Comparison of ENCODE assay signal across 8 mouse cellular contexts in genomic region chr7:29318115-29318911, GRCm38 (mm10). TPM values are rescaled to one million over a fixed set of nuclear protein-coding genes. Genes with fewer than 3 reads are reported as not detected.
DNase-seq lines count a peak whose midpoint lies in the region; ATAC-seq and TF ChIP-seq lines count a peak whose summit lies in the region.

No protein-coding gene starts in this region.

- peak overlapping the region; percentile 63 for H3K4me3 ChIP-seq in E14TG2a.4 (replicated peaks; ENCODE audit: low read length)
- no peak overlapping the region for H3K4me3 ChIP-seq in forebrain, embryonic 14.5 days (ENCODE audit: low read depth, low read length)
- peak overlapping the region; percentile 11; the same call in 1 of the 2 replicates for H3K4me3 ChIP-seq in intestine, postnatal 0 days (ENCODE audit: low read depth, low read length)
- peak overlapping the region; percentile 4; the same call in 1 of the 2 replicates for H3K4me3 ChIP-seq in stomach, embryonic 14.5 days (ENCODE audit: low read depth, low read length)

- DNase-seq in cerebellum, adult 11-12 months: peak; percentile 51
- no peak for DNase-seq in cerebellum, adult 11 months
- peak; percentile 72 for DNase-seq in forebrain, embryonic 14.5 days (ENCODE audit: low spot score)
- no peak for DNase-seq in adrenal gland, adult (ENCODE audit: inconsistent age in 2 of 2, low spot score in 1 of 2)

- H3K4me2 ChIP-seq in forebrain, embryonic 14.5 days (ENCODE audit: low read length): peak overlapping the region; percentile 40
- peak overlapping the region; percentile 49 for H3K4me2 ChIP-seq in intestine, postnatal 0 days (replicated peaks; ENCODE audit: low read depth)
- peak overlapping the region; percentile 42 for H3K4me2 ChIP-seq in stomach, embryonic 14.5 days (replicated peaks; ENCODE audit: low read depth, low read length)

- peaks cover 91% of the 10 kb centered on the region for H3K4me1 ChIP-seq in E14TG2a.4 (replicated peaks; ENCODE audit: low read depth, low read length)
- H3K4me1 ChIP-seq in forebrain, embryonic 14.5 days (ENCODE audit: control insufficient read depth, insufficient read depth, low read length): peaks cover 62% of the 10 kb centered on the region
- peaks cover 6% of the 10 kb centered on the region; the same call in 1 of the 2 replicates for H3K4me1 ChIP-seq in intestine, postnatal 0 days (replicated peaks; ENCODE audit: control insufficient read depth, insufficient read depth, low read length)
- peaks cover 50% of the 10 kb centered on the region for H3K4me1 ChIP-seq in stomach, embryonic 14.5 days (ENCODE audit: control insufficient read depth, insufficient read depth, low read length)

- TF ChIP-seq CTCF in E14TG2a.4 (conservative IDR thresholded peaks at IDR 0.05; ENCODE audit: low read length): no peak
- no peak for TF ChIP-seq CTCF in intestine, postnatal 0 days (IDR thresholded peaks at IDR 0.05; ENCODE audit: low read depth)

- ATAC-seq in forebrain, embryonic 14.5 days: peak; percentile 27
- ATAC-seq in intestine, postnatal 0 days: 0 out of 2 replicates have a peak, but pooled peaks have one; percentile 17
- peak; percentile 51 for ATAC-seq in megakaryocyte progenitor cell, adult 5-6 weeks (replicated peaks; ENCODE audit: poor library complexity)
- peak; percentile 16; the same call in 1 of the 2 replicates for ATAC-seq in stomach, embryonic 14.5 days (ENCODE audit: insufficient number of reproducible peaks, insufficient read depth, low FRiP score, low read depth)

- H3K27me3 ChIP-seq in E14TG2a.4 (ENCODE audit: insufficient read depth, low read length): no peaks in the 10 kb centered on the region
- H3K27me3 ChIP-seq in forebrain, embryonic 14.5 days (replicated peaks; ENCODE audit: control insufficient read depth, insufficient read depth, low read length): no peaks in the 10 kb centered on the region
- H3K27me3 ChIP-seq in intestine, postnatal 0 days (replicated peaks; ENCODE audit: control insufficient read depth, insufficient read depth, low read length): no peaks in the 10 kb centered on the region
- no peaks in the 10 kb centered on the region for H3K27me3 ChIP-seq in stomach, embryonic 14.5 days (ENCODE audit: control insufficient read depth, insufficient read depth, low read length)

- peaks cover 23% of the 10 kb centered on the region; the same call in 1 of the 2 replicates for H3K36me3 ChIP-seq in E14TG2a.4 (ENCODE audit: insufficient read depth, low read length)
- H3K36me3 ChIP-seq in forebrain, embryonic 14.5 days (ENCODE audit: control insufficient read depth, insufficient read depth, low read length): peaks cover 34% of the 10 kb centered on the region
- H3K36me3 ChIP-seq in intestine, postnatal 0 days (ENCODE audit: control insufficient read depth, insufficient read depth): peaks cover 26% of the 10 kb centered on the region
- peaks cover 4% of the 10 kb centered on the region; the same call in 1 of the 2 replicates for H3K36me3 ChIP-seq in stomach, embryonic 14.5 days (ENCODE audit: control insufficient read depth, insufficient read depth, low read length)

- 5% methylated on average over 18 of the region's 18 CpGs for WGBS in forebrain, embryonic 14.5 days
- WGBS in intestine, postnatal 0 days: 6% methylated on average over 18 of the region's 18 CpGs
- WGBS in stomach, embryonic 14.5 days: 4% methylated on average over 18 of the region's 18 CpGs

- H3K27ac ChIP-seq in forebrain, embryonic 14.5 days (ENCODE audit: low read depth, low read length): peak overlapping the region; percentile 96
- peak overlapping the region; percentile 35; the same call in 1 of the 2 replicates for H3K27ac ChIP-seq in intestine, postnatal 0 days (ENCODE audit: low read depth, low read length)
- H3K27ac ChIP-seq in stomach, embryonic 14.5 days (ENCODE audit: low read length): peak overlapping the region; percentile 88

- H3K9ac ChIP-seq in forebrain, embryonic 14.5 days (ENCODE audit: low read length): peak overlapping the region; percentile 49; the same call in 1 of the 2 replicates
- H3K9ac ChIP-seq in intestine, postnatal 0 days (ENCODE audit: low read depth, low read length): no peak overlapping the region
- peak overlapping the region; percentile 1; the same call in 1 of the 2 replicates for H3K9ac ChIP-seq in stomach, embryonic 14.5 days (replicated peaks; ENCODE audit: low read depth, low read length)

- no peaks in the 10 kb centered on the region for H3K9me3 ChIP-seq in E14TG2a.4 (ENCODE audit: low read length)
- H3K9me3 ChIP-seq in forebrain, embryonic 14.5 days (replicated peaks; ENCODE audit: control insufficient read depth, low read length): no peaks in the 10 kb centered on the region
- H3K9me3 ChIP-seq in intestine, postnatal 0 days (ENCODE audit: control insufficient read depth): no peaks in the 10 kb centered on the region
- no peaks in the 10 kb centered on the region for H3K9me3 ChIP-seq in stomach, embryonic 14.5 days (ENCODE audit: control insufficient read depth, low read depth, low read length)

RNA-seq across cellular contexts. Expression of gene Dpf1, which starts 14.6 kb away (rescaled TPM):
- polyA plus RNA-seq in forebrain, embryonic 14.5 days (2014; fragmentation: Nextera tagmentation; extraction: Ambion mirVana): 167 and 205 TPM in 2 replicates
- polyA plus RNA-seq in intestine, postnatal 0 days (2015; fragmentation: Nextera tagmentation; extraction: Ambion mirVana): 1.7 TPM in 2 replicates
- 0.05 and 0.73 TPM in 2 replicates for total RNA-seq in megakaryocyte progenitor cell, adult 5-6 weeks (2015)
- total RNA-seq in megakaryocyte progenitor cell, adult 5-6 weeks (2017): 0.10 TPM in 1 of 2 replicates, not detected in the other
- 6.0 and 11.0 TPM in 2 replicates for polyA plus RNA-seq in stomach, embryonic 14.5 days (2014; fragmentation: Nextera tagmentation; extraction: Ambion mirVana)

RNA-seq across cellular contexts. Expression of gene Ppp1r14a, which starts 29.2 kb away (rescaled TPM):
- 5.7 and 9.8 TPM in 2 replicates for polyA plus RNA-seq in forebrain, embryonic 14.5 days (2014; fragmentation: Nextera tagmentation; extraction: Ambion mirVana)
- polyA plus RNA-seq in intestine, postnatal 0 days (2015; fragmentation: Nextera tagmentation; extraction: Ambion mirVana): 35.2 and 37.0 TPM in 2 replicates
- not detected in 2 replicates for total RNA-seq in megakaryocyte progenitor cell, adult 5-6 weeks (2015)
- 1.1 TPM in 1 of 2 replicates, not detected in the other for total RNA-seq in megakaryocyte progenitor cell, adult 5-6 weeks (2017)
- polyA plus RNA-seq in stomach, embryonic 14.5 days (2014; fragmentation: Nextera tagmentation; extraction: Ambion mirVana): 47.4 and 51.3 TPM in 2 replicates

RNA-seq across cellular contexts. Expression of gene Spint2, which starts 36.6 kb away (rescaled TPM):
- 46.6 and 51.3 TPM in 2 replicates for polyA plus RNA-seq in forebrain, embryonic 14.5 days (2014; fragmentation: Nextera tagmentation; extraction: Ambion mirVana)
- 685 and 722 TPM in 2 replicates for polyA plus RNA-seq in intestine, postnatal 0 days (2015; fragmentation: Nextera tagmentation; extraction: Ambion mirVana)
- total RNA-seq in megakaryocyte progenitor cell, adult 5-6 weeks (2015): 60.8 and 62.8 TPM in 2 replicates
- total RNA-seq in megakaryocyte progenitor cell, adult 5-6 weeks (2017): 21.2 and 34.1 TPM in 2 replicates
- 386 and 405 TPM in 2 replicates for polyA plus RNA-seq in stomach, embryonic 14.5 days (2014; fragmentation: Nextera tagmentation; extraction: Ambion mirVana)

Comparison
In these comparisons a context has a peak if more than half of its experiments do, and no peak if none do; other contexts are left out.
1. DNase-seq: peak in cerebellum, adult 11-12 months (single experiment) and forebrain, embryonic 14.5 days (single experiment); none in cerebellum, adult 11 months (single experiment) and adrenal gland, adult (0 of 2).
2. H3K27ac ChIP-seq: peak in every context shown above with its lines; median percentile 96 in forebrain, embryonic 14.5 days; 88 in stomach, embryonic 14.5 days; 35 in intestine, postnatal 0 days.
3. RNA of gene Dpf1, which starts 14.6 kb away (polyA plus RNA-seq): 167 to 205 TPM in forebrain, embryonic 14.5 days; 6.0 to 11.0 TPM in stomach, embryonic 14.5 days and 1.7 TPM in intestine, postnatal 0 days; every median in the first group is over 10 times any median in the second.
4. Peak in every context shown above with its lines, with median percentiles within 50 percentile points of each other: ATAC-seq and H3K4me2 ChIP-seq.